7 mouse cellular contexts compared by ENCODE assay signal in the genomic region with DNA sequence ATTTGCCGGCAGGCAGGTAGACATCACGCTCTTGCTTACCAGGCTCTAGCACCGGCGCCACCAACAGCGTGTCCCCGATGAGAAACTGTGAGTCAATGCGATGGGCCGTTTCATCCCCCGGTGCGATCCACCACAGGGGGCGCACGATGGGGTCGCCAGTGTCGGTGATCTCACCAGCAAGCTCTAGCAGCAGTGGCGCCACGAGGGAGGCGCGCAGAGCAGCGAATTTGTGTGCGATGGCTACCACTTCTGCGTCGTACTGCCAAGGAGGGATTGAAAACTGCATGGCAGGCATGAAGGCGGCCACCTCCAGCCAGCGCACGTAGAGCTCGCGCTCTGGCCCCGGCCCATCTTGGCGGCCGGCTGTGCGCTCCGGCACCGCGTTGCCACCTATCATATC. TPM values are rescaled to one million over a fixed set of nuclear protein-coding genes. Genes with fewer than 3 reads are reported as not detected.
DNase-seq lines count a peak whose midpoint lies in the region; ATAC-seq and TF ChIP-seq lines count a peak whose summit lies in the region.

No protein-coding gene starts in this region.

- peak; percentile 60 for TF ChIP-seq CTCF in hindbrain, postnatal 0 days (IDR thresholded peaks at IDR 0.05; ENCODE audit: low read depth)

- DNase-seq in lung, adult 18-20 months, result no peak
- peak; percentile 32 for DNase-seq in embryonic facial prominence, embryonic 14.5 days (ENCODE audit: low spot score)
- DNase-seq in hindbrain, postnatal 0 days (ENCODE audit: low spot score), result peak; percentile 65
- peak; percentile 80 for DNase-seq in midbrain, embryonic 14.5 days
- DNase-seq in gastrocnemius, postnatal 10 days, result no peak
- DNase-seq in left cerebral cortex, adult 9 months (ENCODE audit: low spot score in 2 of 2), result no peak

- H3K9me3 ChIP-seq in lung, embryonic 16.5 days (ENCODE audit: control insufficient read depth, low read length), result no peaks in the 10 kb centered on the region
- no peaks in the 10 kb centered on the region for H3K9me3 ChIP-seq in embryonic facial prominence, embryonic 14.5 days (ENCODE audit: control insufficient read depth, low read length)
- H3K9me3 ChIP-seq in hindbrain, postnatal 0 days (ENCODE audit: low read length), result no peaks in the 10 kb centered on the region
- no peaks in the 10 kb centered on the region for H3K9me3 ChIP-seq in midbrain, embryonic 14.5 days (ENCODE audit: control insufficient read depth, low read length)

- peaks cover 50% of the 10 kb centered on the region for H3K27me3 ChIP-seq in lung, embryonic 16.5 days (ENCODE audit: control insufficient read depth, insufficient read depth, low read depth, low read length)
- peaks cover 57% of the 10 kb centered on the region for H3K27me3 ChIP-seq in embryonic facial prominence, embryonic 14.5 days (replicated peaks; ENCODE audit: control insufficient read depth, insufficient read depth, low read length)
- H3K27me3 ChIP-seq in hindbrain, postnatal 0 days (ENCODE audit: insufficient read depth, low read length), result peaks cover 8% of the 10 kb centered on the region; the same call in 1 of the 2 replicates
- H3K27me3 ChIP-seq in midbrain, embryonic 14.5 days (ENCODE audit: control insufficient read depth, insufficient read depth, low read length), result peaks cover 53% of the 10 kb centered on the region

- 5% methylated on average over 34 of the region's 34 CpGs for WGBS in lung, embryonic 16.5 days
- 8% methylated on average over 30 of the region's 34 CpGs for WGBS in embryonic facial prominence, embryonic 14.5 days
- 9% methylated on average over 34 of the region's 34 CpGs for WGBS in hindbrain, postnatal 0 days
- 8% methylated on average over 34 of the region's 34 CpGs for WGBS in midbrain, embryonic 14.5 days

- H3K27ac ChIP-seq in lung, embryonic 16.5 days (ENCODE audit: low read length), result no peak overlapping the region
- no peak overlapping the region for H3K27ac ChIP-seq in embryonic facial prominence, embryonic 14.5 days (replicated peaks; ENCODE audit: low read depth, low read length)
- no peak overlapping the region; the same call in 1 of the 2 replicates for H3K27ac ChIP-seq in hindbrain, postnatal 0 days
- no peak overlapping the region for H3K27ac ChIP-seq in midbrain, embryonic 14.5 days (replicated peaks; ENCODE audit: low read depth, low read length)

- peak overlapping the region; percentile 54 for H3K4me2 ChIP-seq in lung, embryonic 16.5 days (ENCODE audit: low read depth, low read length)
- peak overlapping the region; percentile 55 for H3K4me2 ChIP-seq in embryonic facial prominence, embryonic 14.5 days (ENCODE audit: low read depth, low read length)
- H3K4me2 ChIP-seq in hindbrain, postnatal 0 days (ENCODE audit: low read depth, low read length), result peak overlapping the region; percentile 41
- peak overlapping the region; percentile 56 for H3K4me2 ChIP-seq in midbrain, embryonic 14.5 days (ENCODE audit: low read length)

- ATAC-seq in lung, embryonic 16.5 days (ENCODE audit: low read depth), result no peak
- ATAC-seq in embryonic facial prominence, embryonic 14.5 days (ENCODE audit: low read depth), result no peak
- ATAC-seq in hindbrain, postnatal 0 days, result peak; percentile 25; the same call in 1 of the 2 replicates
- ATAC-seq in midbrain, embryonic 14.5 days (ENCODE audit: low FRiP score, low TSS enrichment), result no peak

- peak overlapping the region; percentile 13; the same call in 1 of the 2 replicates for H3K9ac ChIP-seq in lung, embryonic 16.5 days (ENCODE audit: low read length)
- H3K9ac ChIP-seq in embryonic facial prominence, embryonic 14.5 days (ENCODE audit: low read depth, low read length), result 0 out of 2 replicates have a peak overlapping the region, but pooled peaks have one; percentile 27
- H3K9ac ChIP-seq in hindbrain, postnatal 0 days (replicated peaks; ENCODE audit: low read length), result peak overlapping the region; percentile 35
- H3K9ac ChIP-seq in midbrain, embryonic 14.5 days (replicated peaks; ENCODE audit: low read length), result peak overlapping the region; percentile 31; the same call in 1 of the 2 replicates

- no peaks in the 10 kb centered on the region for H3K36me3 ChIP-seq in lung, embryonic 16.5 days (ENCODE audit: control insufficient read depth, insufficient read depth, low read length)
- H3K36me3 ChIP-seq in embryonic facial prominence, embryonic 14.5 days (ENCODE audit: control insufficient read depth, insufficient read depth, low read length), result no peaks in the 10 kb centered on the region
- H3K36me3 ChIP-seq in hindbrain, postnatal 0 days (ENCODE audit: insufficient read depth, low read length), result no peaks in the 10 kb centered on the region
- H3K36me3 ChIP-seq in midbrain, embryonic 14.5 days (ENCODE audit: control insufficient read depth, insufficient read depth, low read length), result no peaks in the 10 kb centered on the region

- peaks cover 21% of the 10 kb centered on the region for H3K4me1 ChIP-seq in lung, embryonic 16.5 days (replicated peaks; ENCODE audit: control insufficient read depth, insufficient read depth, low read length)
- H3K4me1 ChIP-seq in embryonic facial prominence, embryonic 14.5 days (ENCODE audit: control insufficient read depth, insufficient read depth, low read length), result peaks cover 16% of the 10 kb centered on the region
- peaks cover 14% of the 10 kb centered on the region for H3K4me1 ChIP-seq in hindbrain, postnatal 0 days (ENCODE audit: insufficient read depth, low read length)
- H3K4me1 ChIP-seq in midbrain, embryonic 14.5 days (ENCODE audit: control insufficient read depth, insufficient read depth, low read length), result peaks cover 29% of the 10 kb centered on the region

- peak overlapping the region; percentile 35 for H3K4me3 ChIP-seq in lung, embryonic 16.5 days (ENCODE audit: low read length)
- H3K4me3 ChIP-seq in embryonic facial prominence, embryonic 14.5 days (ENCODE audit: low read depth, low read length), result peak overlapping the region; percentile 36
- H3K4me3 ChIP-seq in hindbrain, postnatal 0 days (ENCODE audit: low read length), result peak overlapping the region; percentile 18
- peak overlapping the region; percentile 32 for H3K4me3 ChIP-seq in midbrain, embryonic 14.5 days (replicated peaks; ENCODE audit: low read depth, low read length)

RNA-seq across cellular contexts. Expression of gene AI464131, which starts 5.3 kb away (rescaled TPM):
- polyA plus RNA-seq in lung, embryonic 16.5 days (2015; fragmentation: Nextera tagmentation; extraction: Ambion mirVana), result 6.0 and 6.4 TPM in 2 replicates
- polyA plus RNA-seq in embryonic facial prominence, embryonic 14.5 days (2014; fragmentation: Nextera tagmentation; extraction: Ambion mirVana), result 12.5 and 13.7 TPM in 2 replicates
- 62.4 and 69.9 TPM in 2 replicates for total RNA-seq in hindbrain, postnatal 0 days (2014; rRNA removed)
- polyA plus RNA-seq in hindbrain, postnatal 0 days (2015; fragmentation: Nextera tagmentation; extraction: Ambion mirVana), result 22.0 and 22.9 TPM in 2 replicates
- polyA plus RNA-seq in midbrain, embryonic 14.5 days (2014; fragmentation: Nextera tagmentation; extraction: Ambion mirVana), result 7.2 and 8.0 TPM in 2 replicates
- total RNA-seq in gastrocnemius, postnatal 10 days (2021), result 10 to 100 TPM; 75.2 to 77.4 TPM

RNA-seq across cellular contexts. Expression of gene 1110017D15Rik, which starts 19.6 kb away (rescaled TPM):
- 15.7 and 18.6 TPM in 2 replicates for polyA plus RNA-seq in lung, embryonic 16.5 days (2015; fragmentation: Nextera tagmentation; extraction: Ambion mirVana)
- polyA plus RNA-seq in embryonic facial prominence, embryonic 14.5 days (2014; fragmentation: Nextera tagmentation; extraction: Ambion mirVana), result 6.0 and 16.3 TPM in 2 replicates
- 2.3 and 9.9 TPM in 2 replicates for total RNA-seq in hindbrain, postnatal 0 days (2014; rRNA removed)
- polyA plus RNA-seq in hindbrain, postnatal 0 days (2015; fragmentation: Nextera tagmentation; extraction: Ambion mirVana), result 19.9 and 21.4 TPM in 2 replicates
- polyA plus RNA-seq in midbrain, embryonic 14.5 days (2014; fragmentation: Nextera tagmentation; extraction: Ambion mirVana), result 12.9 and 13.2 TPM in 2 replicates
- total RNA-seq in gastrocnemius, postnatal 10 days (2021), result under 1 TPM in 1 of 2 experiments, not detected in 1; 0.36 TPM

RNA-seq across cellular contexts. Expression of gene Nudt2, which starts 32.6 kb away (rescaled TPM):
- 46.9 and 47.6 TPM in 2 replicates for polyA plus RNA-seq in lung, embryonic 16.5 days (2015; fragmentation: Nextera tagmentation; extraction: Ambion mirVana)
- 49.0 and 50.7 TPM in 2 replicates for polyA plus RNA-seq in embryonic facial prominence, embryonic 14.5 days (2014; fragmentation: Nextera tagmentation; extraction: Ambion mirVana)
- total RNA-seq in hindbrain, postnatal 0 days (2014; rRNA removed), result 29.2 and 40.7 TPM in 2 replicates
- polyA plus RNA-seq in hindbrain, postnatal 0 days (2015; fragmentation: Nextera tagmentation; extraction: Ambion mirVana), result 68.6 and 71.6 TPM in 2 replicates
- 68.4 and 79.9 TPM in 2 replicates for polyA plus RNA-seq in midbrain, embryonic 14.5 days (2014; fragmentation: Nextera tagmentation; extraction: Ambion mirVana)
- total RNA-seq in gastrocnemius, postnatal 10 days (2021), result 10 to 100 TPM; 25.8 to 26.3 TPM

RNA-seq across cellular contexts. Expression of gene Kif24, which starts 32.9 kb away (rescaled TPM):
- 8.3 and 8.4 TPM in 2 replicates for polyA plus RNA-seq in lung, embryonic 16.5 days (2015; fragmentation: Nextera tagmentation; extraction: Ambion mirVana)
- 5.7 and 6.3 TPM in 2 replicates for polyA plus RNA-seq in embryonic facial prominence, embryonic 14.5 days (2014; fragmentation: Nextera tagmentation; extraction: Ambion mirVana)
- total RNA-seq in hindbrain, postnatal 0 days (2014; rRNA removed), result 4.2 and 4.8 TPM in 2 replicates
- 2.3 and 2.7 TPM in 2 replicates for polyA plus RNA-seq in hindbrain, postnatal 0 days (2015; fragmentation: Nextera tagmentation; extraction: Ambion mirVana)
- polyA plus RNA-seq in midbrain, embryonic 14.5 days (2014; fragmentation: Nextera tagmentation; extraction: Ambion mirVana), result 3.3 and 3.7 TPM in 2 replicates
- total RNA-seq in gastrocnemius, postnatal 10 days (2021), result 1 to 10 TPM; 1.6 to 3.3 TPM

Comparison
In these comparisons a context has a peak if more than half of its experiments do, and no peak if none do; other contexts are left out.
1. DNase-seq: peak in embryonic facial prominence, embryonic 14.5 days (single experiment), hindbrain, postnatal 0 days (single experiment) and midbrain, embryonic 14.5 days (single experiment); none in lung, adult 18-20 months (0 of 2), gastrocnemius, postnatal 10 days (single experiment) and left cerebral cortex, adult 9 months (0 of 2).
2. Peak in every context shown above with its lines, with median percentiles within 50 percentile points of each other: H3K4me2 ChIP-seq, H3K4me3 ChIP-seq and H3K9ac ChIP-seq.